Mouse (Mus musculus): Measurements from ENCODE around the gene Spry1. TPM values are rescaled to one million over a fixed set of nuclear protein-coding genes. Genes with fewer than 3 reads are reported as not detected.

Gene Spry1
- total and polyA plus RNA-seq, 2 experiments from 2014 or later: 5.9 to 31.9 TPM

- Histone ChIP-seq H3K9me3 (ENCODE audit: low read length) (peaks cover 13% of the 10 kb centered on the region; the same call in 1 of the 2 replicates), H3K9ac (replicated peaks; ENCODE audit: low read length, poor library complexity, severe bottlenecking) (no peak overlapping the region), H3K36me3 (ENCODE audit: insufficient read depth, low read length) (no peaks in the 10 kb centered on the region), H3K4me2 (ENCODE audit: low read depth, low read length, poor library complexity, severe bottlenecking) (no peak overlapping the region), H3K4me1 (ENCODE audit: insufficient read depth, low read length) (no peaks in the 10 kb centered on the region; the same call in 1 of the 2 replicates), H3K4me3 (ENCODE audit: low read depth, low read length) (no peak overlapping the region), H3K27me3 (ENCODE audit: insufficient read depth, low read length) (peaks cover 6% of the 10 kb centered on the region; the same call in 1 of the 2 replicates), H3K27ac (ENCODE audit: low read depth, low read length) (no peak overlapping the region)
- 92% methylated on average over 12 of the region's 12 CpGs for WGBS
- no peak for ATAC-seq (ENCODE audit: low FRiP score)
- no peak for DNase-seq (ENCODE audit: low spot score)
- TF ChIP-seq CTCF (IDR thresholded peaks at IDR 0.05): no peak
Measured at GRCm38 (mm10) chr3:37668652-37669051, 28.9 kb downstream of the Spry1 start.

- H3K9me3 ChIP-seq (ENCODE audit: low read length): peaks cover 13% of the 10 kb centered on the region; the same call in 1 of the 2 replicates
- DNase-seq (ENCODE audit: low spot score): no peak
- no peak for ATAC-seq (ENCODE audit: low FRiP score)
Measured at GRCm38 (mm10) chr3:37669100-37669499, 29.4 kb downstream of the Spry1 start.

GRCm38 (mm10) chr3:37672266-37673040, 32.7 kb downstream of the Spry1 start:
- Histone ChIP-seq H3K9me3 (ENCODE audit: low read length) (peaks cover 9% of the 10 kb centered on the region; the same call in 1 of the 2 replicates), H3K27me3 (ENCODE audit: insufficient read depth, low read length) (peaks cover 6% of the 10 kb centered on the region; the same call in 1 of the 2 replicates), H3K4me3 (ENCODE audit: low read depth, low read length) (no peak overlapping the region), H3K36me3 (ENCODE audit: insufficient read depth, low read length) (no peaks in the 10 kb centered on the region), H3K4me1 (ENCODE audit: insufficient read depth, low read length) (no peaks in the 10 kb centered on the region; the same call in 1 of the 2 replicates), H3K4me2 (ENCODE audit: low read depth, low read length, poor library complexity, severe bottlenecking) (no peak overlapping the region), H3K27ac (ENCODE audit: low read depth, low read length) (no peak overlapping the region), H3K9ac (replicated peaks; ENCODE audit: low read length, poor library complexity, severe bottlenecking) (no peak overlapping the region)
- ATAC-seq (ENCODE audit: low FRiP score): no peak
- WGBS: 12% methylated on average over 15 of the region's 15 CpGs
- TF ChIP-seq CTCF (IDR thresholded peaks at IDR 0.05): no peak
- peak; percentile 19 for DNase-seq (ENCODE audit: low spot score)

More at GRCm38 (mm10) chr3:37669100-37669499, 29.4 kb downstream of the Spry1 start:
- no peak overlapping the region for H3K9ac ChIP-seq (replicated peaks; ENCODE audit: low read length, poor library complexity, severe bottlenecking)
- peaks cover 6% of the 10 kb centered on the region; the same call in 1 of the 2 replicates for H3K27me3 ChIP-seq (ENCODE audit: insufficient read depth, low read length)
- H3K27ac ChIP-seq (ENCODE audit: low read depth, low read length): no peak overlapping the region
- H3K4me1 ChIP-seq (ENCODE audit: insufficient read depth, low read length): no peaks in the 10 kb centered on the region; the same call in 1 of the 2 replicates
- 97% methylated on average over 20 of the region's 20 CpGs for WGBS
- no peak overlapping the region for H3K4me3 ChIP-seq (ENCODE audit: low read depth, low read length)
- no peak for TF ChIP-seq CTCF (IDR thresholded peaks at IDR 0.05)
- H3K4me2 ChIP-seq (ENCODE audit: low read depth, low read length, poor library complexity, severe bottlenecking): no peak overlapping the region
- no peaks in the 10 kb centered on the region for H3K36me3 ChIP-seq (ENCODE audit: insufficient read depth, low read length)

GRCm38 (mm10) chr3:37673513-37674261, 33.9 kb downstream of the Spry1 start:
- WGBS: 26% methylated on average over 13 of the region's 13 CpGs
- Histone ChIP-seq H3K4me1 (ENCODE audit: insufficient read depth, low read length) (no peaks in the 10 kb centered on the region; the same call in 1 of the 2 replicates), H3K27ac (ENCODE audit: low read depth, low read length) (no peak overlapping the region), H3K4me3 (ENCODE audit: low read depth, low read length) (no peak overlapping the region), H3K9me3 (ENCODE audit: low read length) (peaks cover 5% of the 10 kb centered on the region; the same call in 1 of the 2 replicates), H3K4me2 (ENCODE audit: low read depth, low read length, poor library complexity, severe bottlenecking) (0 out of 2 replicates have a peak overlapping the region, but pooled peaks have one; percentile 6), H3K36me3 (ENCODE audit: insufficient read depth, low read length) (no peaks in the 10 kb centered on the region), H3K9ac (replicated peaks; ENCODE audit: low read length, poor library complexity, severe bottlenecking) (no peak overlapping the region), H3K27me3 (ENCODE audit: insufficient read depth, low read length) (peaks cover 6% of the 10 kb centered on the region; the same call in 1 of the 2 replicates)
- DNase-seq (ENCODE audit: low spot score): peak; percentile 60
- ATAC-seq (ENCODE audit: low FRiP score): peak; percentile 58; the same call in 1 of the 2 replicates
- no peak for TF ChIP-seq CTCF (IDR thresholded peaks at IDR 0.05)

GRCm38 (mm10) chr3:37675056-37675525, 35.3 kb downstream of the Spry1 start:
- Histone ChIP-seq H3K27me3 (ENCODE audit: insufficient read depth, low read length) (peaks cover 6% of the 10 kb centered on the region; the same call in 1 of the 2 replicates), H3K36me3 (ENCODE audit: insufficient read depth, low read length) (no peaks in the 10 kb centered on the region), H3K9me3 (ENCODE audit: low read length) (no peaks in the 10 kb centered on the region), H3K4me3 (ENCODE audit: low read depth, low read length) (no peak overlapping the region), H3K4me2 (ENCODE audit: low read depth, low read length, poor library complexity, severe bottlenecking) (no peak overlapping the region), H3K9ac (replicated peaks; ENCODE audit: low read length, poor library complexity, severe bottlenecking) (no peak overlapping the region), H3K27ac (ENCODE audit: low read depth, low read length) (no peak overlapping the region), H3K4me1 (ENCODE audit: insufficient read depth, low read length) (no peaks in the 10 kb centered on the region; the same call in 1 of the 2 replicates)
- DNase-seq (ENCODE audit: low spot score) (no peak), ATAC-seq (ENCODE audit: low FRiP score) (no peak)
- TF ChIP-seq CTCF (IDR thresholded peaks at IDR 0.05): no peak
- 89% methylated on average over 11 of the region's 11 CpGs for WGBS
